ENCODE assay signal across 29 mouse cellular contexts in genomic region chrX:36595247-36595646, GRCm38 (mm10).
"Had no signal": no experiment of that assay in that cellular context is flagged by ENCODE, and none has a peak within 500 bp of the region (broad histone marks: within the 10 kb centered on the region; RNA-seq: fewer than 3 reads in every experiment).

No protein-coding gene starts in this region.

- H3K4me1 ChIP-seq: limb, embryonic 12.5 days; limb, embryonic 15.5 days; lung, embryonic 15.5 days had no signal

- H3K4me2 ChIP-seq: limb, embryonic 12.5 days; limb, embryonic 13.5 days; limb, embryonic 15.5 days; liver, embryonic 11.5 days; liver, embryonic 12.5 days; liver, embryonic 13.5 days; liver, embryonic 15.5 days; lung, embryonic 14.5 days; lung, embryonic 15.5 days; midbrain, embryonic 11.5 days; midbrain, embryonic 12.5 days; midbrain, embryonic 13.5 days; midbrain, embryonic 15.5 days had no signal

- H3K4me3 ChIP-seq: limb, embryonic 10.5 days; limb, embryonic 12.5 days; limb, embryonic 13.5 days; limb, embryonic 15.5 days; liver, embryonic 12.5 days; liver, embryonic 13.5 days; liver, embryonic 15.5 days; lung, embryonic 15.5 days; megakaryocyte, embryonic 14.5 days; midbrain, embryonic 10.5 days; midbrain, embryonic 12.5 days; midbrain, embryonic 13.5 days; midbrain, embryonic 15.5 days; myocyte had no signal

- H3K36me3 ChIP-seq: limb, embryonic 12.5 days; limb, embryonic 13.5 days; limb, embryonic 15.5 days; liver, embryonic 12.5 days; liver, embryonic 13.5 days; liver, embryonic 15.5 days; lung, embryonic 15.5 days; midbrain, embryonic 12.5 days; midbrain, embryonic 13.5 days; midbrain, embryonic 15.5 days had no signal

- H3K9me3 ChIP-seq: limb, embryonic 10.5 days; limb, embryonic 12.5 days; limb, embryonic 13.5 days; limb, embryonic 15.5 days; liver, embryonic 12.5 days; liver, embryonic 13.5 days; liver, embryonic 15.5 days; lung, embryonic 15.5 days; megakaryocyte, embryonic 14.5 days; midbrain, embryonic 10.5 days; midbrain, embryonic 12.5 days; midbrain, embryonic 13.5 days; midbrain, embryonic 15.5 days had no signal

- DNase-seq: left cerebral cortex, postnatal 4 days; liver; liver, embryonic 13.5 days; liver, postnatal 0 days; lung, adult 18-20 months; lung, adult 2 months; lung, embryonic 14.5 days; lung, postnatal 10 days; lung, postnatal 14 days; lung, postnatal 36 days; lung, postnatal 4 days; midbrain, embryonic 14.5 days had no signal

- H3K27me3 ChIP-seq: limb, embryonic 12.5 days; limb, embryonic 13.5 days; limb, embryonic 15.5 days; liver, embryonic 12.5 days; liver, embryonic 13.5 days; liver, embryonic 15.5 days; lung, embryonic 15.5 days; midbrain, embryonic 12.5 days; midbrain, embryonic 13.5 days; midbrain, embryonic 15.5 days had no signal

- H3K9ac ChIP-seq: limb, embryonic 12.5 days; limb, embryonic 13.5 days; limb, embryonic 15.5 days; liver, embryonic 12.5 days; liver, embryonic 13.5 days; liver, embryonic 14.5 days; liver, embryonic 15.5 days; liver, postnatal 0 days; lung, embryonic 14.5 days; lung, embryonic 15.5 days; midbrain, embryonic 12.5 days; midbrain, embryonic 13.5 days; midbrain, embryonic 15.5 days had no signal

- H3K27ac ChIP-seq: limb, embryonic 10.5 days; limb, embryonic 12.5 days; limb, embryonic 13.5 days; limb, embryonic 15.5 days; liver, embryonic 12.5 days; liver, embryonic 13.5 days; liver, embryonic 14.5 days; liver, embryonic 15.5 days; lung, embryonic 15.5 days; macrophage; midbrain, embryonic 10.5 days; midbrain, embryonic 12.5 days; midbrain, embryonic 13.5 days; midbrain, embryonic 15.5 days had no signal
